Mouse (Mus musculus) testis, adult 2 months (tissue): ENCODE measurements around the gene Acads. TPM values are rescaled to one million over a fixed set of nuclear protein-coding genes. Genes with fewer than 3 reads are reported as not detected.

ENCODE experiments used
- H3K27ac ChIP-seq: fragments of 200-500 bp; 2 replicates; pipeline ENCODE4 v1.5.1; 2012; ENCODE audit warnings: low read depth, low read length; ENCODE audit not compliant: control insufficient read depth, insufficient read depth
- H3K27me3 ChIP-seq: fragments of 200-500 bp; 2 replicates; pipeline ENCODE4 v1.6.1; 2012; ENCODE audit warnings: mild to moderate bottlenecking, low read length, moderate library complexity; ENCODE audit not compliant: control insufficient read depth, insufficient read depth
- H3K36me3 ChIP-seq: fragments of 200-500 bp; 2 replicates; pipeline ENCODE4 v1.6.1; 2012; ENCODE audit warnings: mild to moderate bottlenecking, low read length; ENCODE audit not compliant: control insufficient read depth, insufficient read depth
- H3K4me1 ChIP-seq: fragments of 200-500 bp; 2 replicates; pipeline ENCODE4 v1.6.1; 2012; ENCODE audit warnings: low read length; ENCODE audit not compliant: control insufficient read depth, insufficient read depth
- H3K4me3 ChIP-seq: fragments of 200-500 bp; 2 replicates; pipeline ENCODE4 v1.5.1; 2012; ENCODE audit warnings: low read depth, mild to moderate bottlenecking, low read length, moderate library complexity, mixed read lengths; ENCODE audit not compliant: control insufficient read depth
- CTCF ChIP-seq: fragments of 200-500 bp; IDR thresholded peaks from 2 replicates; pipeline ENCODE4 v1.5.1; 2012; ENCODE audit warnings: low read depth, mild to moderate bottlenecking, inconsistent platforms, low read length, moderate library complexity; ENCODE audit not compliant: control insufficient read depth, insufficient read depth, insufficient replicate concordance
- POLR2A ChIP-seq: fragments of 200-500 bp; IDR thresholded peaks from 2 replicates; pipeline ENCODE4 v1.6.1; 2012; ENCODE audit warnings: low read depth, mild to moderate bottlenecking, inconsistent platforms, low read length, moderate library complexity; ENCODE audit not compliant: control insufficient read depth
- polyA plus RNA-seq: library from polyadenylated mRNA; depleted of rRNA; stranded (reverse); fragments of >200 nt; gene quantifications from 2 replicates; pipeline ENCODE4 v1.2.3, GENCODE M21; 2012

Acads gene
- polyA plus RNA-seq, 1 experiment, result 12.1 TPM

- no peaks in the 10 kb centered on the region for H3K27me3 ChIP-seq
- no peak within 1 kb of the TSS for H3K4me3 ChIP-seq
- peaks cover 4% of the 10 kb centered on the region; the same call in 1 of the 2 replicates for H3K36me3 ChIP-seq
- H3K27ac ChIP-seq, result no peak within 1 kb of the TSS
- H3K4me1 ChIP-seq, result no peaks in the 10 kb centered on the region
- TF ChIP-seq CTCF, result no peak
- TF ChIP-seq POLR2A, result no peak
These were observed 21.0 kb downstream of the Acads start, which contains the start of gene Gm10401 for GRCm38 (mm10) chr5:115098195-115098594. Gm10401 (minus strand) TSS chr5:115098295.

GRCm38 (mm10) chr5:115091776-115092175 lies 27.4 kb downstream of the Acads start:
- peaks cover 7% of the 10 kb centered on the region for H3K36me3 ChIP-seq
- no peaks in the 10 kb centered on the region for H3K4me1 ChIP-seq
- no peak for TF ChIP-seq POLR2A
- TF ChIP-seq CTCF, result no peak
- H3K27ac ChIP-seq, result no peak overlapping the region
- H3K27me3 ChIP-seq, result no peaks in the 10 kb centered on the region
- H3K4me3 ChIP-seq, result no peak overlapping the region

GRCm38 (mm10) chr5:115091015-115091414 lies 28.1 kb downstream of the Acads start:
- TF ChIP-seq POLR2A (no peak), CTCF (no peak)
- no peak overlapping the region for H3K4me3 ChIP-seq
- no peaks in the 10 kb centered on the region for H3K27me3 ChIP-seq
- H3K36me3 ChIP-seq, result peaks cover 6% of the 10 kb centered on the region
- H3K27ac ChIP-seq, result no peak overlapping the region
- no peaks in the 10 kb centered on the region for H3K4me1 ChIP-seq

- Histone ChIP-seq H3K27ac (no peak overlapping the region), H3K4me1 (no peaks in the 10 kb centered on the region), H3K36me3 (peaks cover 6% of the 10 kb centered on the region), H3K27me3 (no peaks in the 10 kb centered on the region), H3K4me3 (no peak overlapping the region)
- TF ChIP-seq CTCF (no peak), POLR2A (no peak)
These were observed 29.4 kb downstream of the Acads start for GRCm38 (mm10) chr5:115089592-115090268.

- Histone ChIP-seq H3K36me3 (peaks cover 7% of the 10 kb centered on the region), H3K27me3 (no peaks in the 10 kb centered on the region)
These were observed 33.5 kb downstream of the Acads start for GRCm38 (mm10) chr5:115085675-115086074.

GRCm38 (mm10) chr5:115083492-115083891 lies 35.7 kb downstream of the Acads start:
- H3K27ac ChIP-seq, result no peak overlapping the region
- H3K4me3 ChIP-seq, result no peak overlapping the region
- peaks cover 6% of the 10 kb centered on the region for H3K36me3 ChIP-seq
- no peaks in the 10 kb centered on the region for H3K27me3 ChIP-seq
- TF ChIP-seq POLR2A (no peak), CTCF (no peak)
- H3K4me1 ChIP-seq, result no peaks in the 10 kb centered on the region

More at GRCm38 (mm10) chr5:115085675-115086074, 33.5 kb downstream of the Acads start:
- Histone ChIP-seq H3K27ac (no peak overlapping the region), H3K4me3 (no peak overlapping the region), H3K4me1 (no peaks in the 10 kb centered on the region)
- TF ChIP-seq POLR2A (no peak), CTCF (no peak)

- no peaks in the 10 kb centered on the region for H3K27me3 ChIP-seq
- peaks cover 6% of the 10 kb centered on the region for H3K36me3 ChIP-seq
- TF ChIP-seq POLR2A, result no peak
- TF ChIP-seq CTCF, result no peak
- H3K27ac ChIP-seq, result no peak overlapping the region
- no peak overlapping the region for H3K4me3 ChIP-seq
- no peaks in the 10 kb centered on the region for H3K4me1 ChIP-seq
These were observed 37.5 kb downstream of the Acads start for GRCm38 (mm10) chr5:115081636-115082035.
